Mouse (Mus musculus): ENCODE data around the gene Dnajc27.

DNA sequence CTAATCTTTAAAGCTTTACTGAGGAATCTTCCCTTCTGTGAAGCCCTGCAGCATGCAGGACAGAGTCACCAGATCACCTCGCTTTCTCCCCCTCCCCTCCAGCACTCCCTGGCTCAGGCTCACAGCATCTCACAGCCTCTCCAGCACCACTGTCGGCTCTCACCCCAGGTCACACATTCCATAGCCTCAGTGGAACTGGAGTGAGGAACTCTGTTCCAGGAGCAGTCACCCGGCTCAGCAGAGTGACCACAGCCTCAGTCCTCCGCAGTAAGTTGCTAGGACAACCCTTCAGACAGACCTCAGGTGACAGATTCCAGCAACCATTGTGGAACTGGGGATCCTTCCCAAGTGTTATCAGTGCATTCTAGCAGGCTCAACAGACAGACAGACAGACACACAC is 27.5 kb upstream of the Dnajc27 start:
- no peak for TF ChIP-seq POLR2A (IDR thresholded peaks at IDR 0.05; ENCODE audit: extremely low read depth, insufficient read depth, low read length)
- no peak for TF ChIP-seq CTCF (IDR thresholded peaks at IDR 0.05; ENCODE audit: extremely low read depth, insufficient read depth, low read length)
